Mouse (Mus musculus) stomach, embryonic 16.5 days (tissue): ENCODE data around the gene Galnt15. TPM values are rescaled to one million over a fixed set of nuclear protein-coding genes. Genes with fewer than 3 reads are reported as not detected.

Experiments
- ATAC-seq: fragments of 200-750 bp; cut with Nextera tagmentation; 2 replicates; pipeline ENCODE4 v1.8.0; 2017; ENCODE audit warnings: moderate number of reproducible peaks, moderate TSS enrichment; ENCODE audit not compliant: insufficient read depth, low FRiP score
- H3K27ac ChIP-seq: fragments of 300-500 bp; sonication (generic); 2 replicates; pipeline ENCODE4 v1.5.1; 2014; ENCODE audit warnings: low read length
- H3K27me3 ChIP-seq: fragments of 300-500 bp; sonication (generic); 2 replicates; pipeline ENCODE4 v1.6.1; 2014; ENCODE audit warnings: low read length, control low read depth, mixed read lengths; ENCODE audit not compliant: control insufficient read depth, insufficient read depth
- H3K36me3 ChIP-seq: fragments of 300-500 bp; sonication (generic); 2 replicates; pipeline ENCODE4 v1.6.1; 2014; ENCODE audit warnings: low read length; ENCODE audit not compliant: control insufficient read depth, insufficient read depth
- H3K4me1 ChIP-seq: fragments of 300-500 bp; sonication (generic); 2 replicates; pipeline ENCODE4 v1.6.1; 2014; ENCODE audit warnings: low read length, control low read depth, mixed read lengths; ENCODE audit not compliant: control insufficient read depth, insufficient read depth
- H3K4me2 ChIP-seq: fragments of 300-500 bp; sonication (generic); 2 replicates; pipeline ENCODE4 v1.6.1; 2014; ENCODE audit warnings: low read depth, low read length, mixed read lengths
- H3K4me3 ChIP-seq: fragments of 300-500 bp; sonication (generic); replicated peaks from 2 replicates; pipeline ENCODE4 v1.5.1; 2014; ENCODE audit warnings: mild to moderate bottlenecking, low read length
- H3K9ac ChIP-seq: fragments of 300-500 bp; sonication (generic); 2 replicates; pipeline ENCODE4 v1.6.1; 2014; ENCODE audit warnings: low read length
- H3K9me3 ChIP-seq: fragments of 300-500 bp; sonication (generic); replicated peaks from 2 replicates; pipeline ENCODE4 v1.6.1; 2016; ENCODE audit warnings: low read length, control low read depth; ENCODE audit not compliant: control insufficient read depth
- WGBS: fragments of 180-500 bp; shearing (Covaris S2); extraction: QIAGEN DNeasy Blood & Tissue Kit; methylation state at CpG from one replicate; pipeline ENCODE4 v1.1.7; 2014; 5-methylcytosine and 5-hydroxymethylcytosine counted together
- polyA plus RNA-seq: library from polyadenylated mRNA; unstranded; fragments of >200 nt; fragmentation: Nextera tagmentation; extraction: Ambion mirVana; gene quantifications from 2 replicates; pipeline ENCODE4 v1.2.1, GENCODE M21; 2015

The Galnt15 gene
- polyA plus RNA-seq, 1 experiment from 2014 or later: 0.32 TPM

GRCm38 (mm10) chr14:32053895-32054294 is 25.1 kb downstream of the Galnt15 start:
- 67% methylated on average over 5 of the region's 5 CpGs for WGBS

GRCm38 (mm10) chr14:32054788-32055187 is 26.0 kb downstream of the Galnt15 start:
- WGBS: 50% methylated on average over 10 of the region's 10 CpGs
- no peaks in the 10 kb centered on the region; the same call in 1 of the 2 replicates for H3K4me1 ChIP-seq
- H3K9ac ChIP-seq: no peak overlapping the region
- no peak overlapping the region for H3K4me3 ChIP-seq
- H3K36me3 ChIP-seq: no peaks in the 10 kb centered on the region
- H3K4me2 ChIP-seq: no peak overlapping the region
- no peak for ATAC-seq
- no peaks in the 10 kb centered on the region for H3K27me3 ChIP-seq
- H3K27ac ChIP-seq: no peak overlapping the region
- H3K9me3 ChIP-seq: no peaks in the 10 kb centered on the region

More at GRCm38 (mm10) chr14:32053895-32054294, 25.1 kb downstream of the Galnt15 start:
- Histone ChIP-seq H3K27ac (no peak overlapping the region), H3K4me3 (no peak overlapping the region), H3K9ac (no peak overlapping the region), H3K4me1 (no peaks in the 10 kb centered on the region; the same call in 1 of the 2 replicates), H3K36me3 (no peaks in the 10 kb centered on the region), H3K9me3 (no peaks in the 10 kb centered on the region), H3K27me3 (no peaks in the 10 kb centered on the region), H3K4me2 (no peak overlapping the region)
- ATAC-seq: no peak

- no peak overlapping the region for H3K4me3 ChIP-seq
- 50% methylated on average over 8 of the region's 8 CpGs for WGBS
- no peaks in the 10 kb centered on the region for H3K9me3 ChIP-seq
- H3K27me3 ChIP-seq: no peaks in the 10 kb centered on the region
- no peak overlapping the region for H3K9ac ChIP-seq
- no peak overlapping the region for H3K27ac ChIP-seq
- H3K36me3 ChIP-seq: no peaks in the 10 kb centered on the region
- H3K4me1 ChIP-seq: no peaks in the 10 kb centered on the region; the same call in 1 of the 2 replicates
- no peak overlapping the region for H3K4me2 ChIP-seq
- ATAC-seq: no peak
Measured at GRCm38 (mm10) chr14:32055781-32056180, 27.0 kb downstream of the Galnt15 start.

- ATAC-seq: no peak
- H3K4me1 ChIP-seq: no peaks in the 10 kb centered on the region; the same call in 1 of the 2 replicates
- 93% methylated on average over 2 of the region's 2 CpGs for WGBS
- H3K4me3 ChIP-seq: no peak overlapping the region
- no peaks in the 10 kb centered on the region for H3K9me3 ChIP-seq
- H3K9ac ChIP-seq: no peak overlapping the region
- H3K27ac ChIP-seq: no peak overlapping the region
- no peak overlapping the region for H3K4me2 ChIP-seq
- H3K36me3 ChIP-seq: no peaks in the 10 kb centered on the region
- H3K27me3 ChIP-seq: no peaks in the 10 kb centered on the region
Measured at GRCm38 (mm10) chr14:32056675-32057074, 27.9 kb downstream of the Galnt15 start.

GRCm38 (mm10) chr14:32057664-32058063 is 28.9 kb downstream of the Galnt15 start:
- 61% methylated on average over 4 of the region's 4 CpGs for WGBS
- H3K9ac ChIP-seq: no peak overlapping the region
- ATAC-seq: no peak

GRCm38 (mm10) chr14:32061398-32061797 is 32.6 kb downstream of the Galnt15 start:
- no peaks in the 10 kb centered on the region for H3K36me3 ChIP-seq
- 83% methylated on average over 4 of the region's 4 CpGs for WGBS
- no peaks in the 10 kb centered on the region for H3K27me3 ChIP-seq
- no peak for ATAC-seq
- no peaks in the 10 kb centered on the region for H3K4me1 ChIP-seq
- H3K4me3 ChIP-seq: no peak overlapping the region
- no peaks in the 10 kb centered on the region for H3K9me3 ChIP-seq
- no peak overlapping the region for H3K27ac ChIP-seq
- no peak overlapping the region for H3K9ac ChIP-seq
- H3K4me2 ChIP-seq: no peak overlapping the region

More at GRCm38 (mm10) chr14:32057664-32058063, 28.9 kb downstream of the Galnt15 start:
- H3K4me2 ChIP-seq: no peak overlapping the region
- H3K36me3 ChIP-seq: no peaks in the 10 kb centered on the region
- no peaks in the 10 kb centered on the region for H3K27me3 ChIP-seq
- no peaks in the 10 kb centered on the region for H3K9me3 ChIP-seq
- no peak overlapping the region for H3K27ac ChIP-seq
- no peak overlapping the region for H3K4me3 ChIP-seq
- H3K4me1 ChIP-seq: no peaks in the 10 kb centered on the region; the same call in 1 of the 2 replicates

GRCm38 (mm10) chr14:32072807-32073206 is 44.0 kb downstream of the Galnt15 start:
- no peak for ATAC-seq
- Histone ChIP-seq H3K9ac (no peak overlapping the region), H3K27ac (no peak overlapping the region), H3K4me3 (no peak overlapping the region), H3K36me3 (no peaks in the 10 kb centered on the region), H3K9me3 (no peaks in the 10 kb centered on the region), H3K4me1 (no peaks in the 10 kb centered on the region), H3K27me3 (no peaks in the 10 kb centered on the region), H3K4me2 (no peak overlapping the region)

GRCm38 (mm10) chr14:32073211-32073685 is 44.5 kb downstream of the Galnt15 start:
- Histone ChIP-seq H3K4me3 (no peak overlapping the region), H3K4me1 (no peaks in the 10 kb centered on the region), H3K36me3 (no peaks in the 10 kb centered on the region), H3K9me3 (no peaks in the 10 kb centered on the region), H3K27me3 (no peaks in the 10 kb centered on the region), H3K4me2 (no peak overlapping the region), H3K9ac (no peak overlapping the region), H3K27ac (no peak overlapping the region)
- 63% methylated on average over 8 of the region's 8 CpGs for WGBS
- ATAC-seq: no peak

GRCm38 (mm10) chr14:32073901-32074300 is 45.1 kb downstream of the Galnt15 start:
- Histone ChIP-seq H3K36me3 (no peaks in the 10 kb centered on the region), H3K4me3 (no peak overlapping the region), H3K4me1 (no peaks in the 10 kb centered on the region), H3K4me2 (no peak overlapping the region), H3K9ac (no peak overlapping the region), H3K27ac (no peak overlapping the region), H3K9me3 (no peaks in the 10 kb centered on the region), H3K27me3 (no peaks in the 10 kb centered on the region)
- ATAC-seq: no peak
- 63% methylated on average over 7 of the region's 7 CpGs for WGBS
